Mouse (Mus musculus): Measurements from ENCODE around the gene Fbxw20. TPM values are rescaled to one million over a fixed set of nuclear protein-coding genes. Genes with fewer than 3 reads are reported as not detected.
"Not testable (repeated sequence)": the region's sequence is repeated elsewhere in the genome, so short reads cannot be mapped to it uniquely, and the experiment has no call there.

Gene Fbxw20
- total RNA-seq (2014; fragmentation: Nextera tagmentation) (not detected in 2 replicates), total RNA-seq (2017) (0.06 TPM in 1 of 2 replicates, not detected in the other), polyA plus RNA-seq (2012) (not detected in 2 replicates)

DNA sequence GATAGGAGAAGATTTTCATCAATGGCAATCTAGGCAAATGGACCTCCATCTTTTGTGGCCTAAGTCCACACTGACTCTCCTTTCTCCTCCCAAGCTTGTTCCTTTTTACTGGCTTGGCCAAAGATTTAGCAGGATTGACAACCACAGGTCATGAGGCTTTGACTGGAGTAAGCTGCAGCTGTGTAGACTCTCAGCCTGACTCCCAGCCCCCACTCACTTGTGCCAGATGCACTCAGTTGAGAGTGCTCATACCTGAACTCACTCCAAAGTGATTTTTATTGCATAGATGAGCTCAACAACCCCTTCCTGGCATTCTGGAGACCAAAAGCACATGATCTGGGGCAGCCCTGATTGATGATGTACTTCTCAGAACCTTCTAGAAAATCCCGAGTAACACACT is at the start of gene Fbxw20:
Gene Fbxw20 (minus strand): TSS at position 101 of the 400 bp plus-strand sequence.
- H3K4me1 ChIP-seq (ENCODE audit: insufficient read depth, low read depth, low read length) = no peaks in the 10 kb centered on the region
- no peak for ATAC-seq (ENCODE audit: extremely low read depth, insufficient number of reproducible peaks, low FRiP score, poor library complexity, severe bottlenecking)
- TF ChIP-seq POLR2AphosphoS5 (IDR thresholded peaks at IDR 0.05; ENCODE audit: insufficient replicate concordance, low read depth, low read length) = no peak

DNA sequence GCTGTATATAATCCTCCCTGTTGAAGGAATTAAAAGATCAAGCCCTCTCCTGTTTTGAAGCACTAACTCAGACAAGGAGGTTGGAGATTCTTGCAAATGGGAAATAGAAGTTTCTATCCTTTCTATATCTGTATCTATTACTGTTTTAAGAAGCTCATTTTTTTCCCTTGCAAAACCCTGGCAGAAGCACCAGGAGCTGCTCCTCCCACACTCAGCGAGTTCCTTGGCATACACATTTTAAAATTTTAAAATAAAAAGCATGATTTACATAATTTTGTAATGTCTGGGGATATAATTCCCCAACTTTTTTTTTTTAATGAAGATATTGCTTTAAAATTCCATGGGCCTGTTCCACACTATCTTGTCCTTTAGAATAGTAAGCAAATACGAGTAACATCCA is 28.5 kb upstream of the Fbxw20 start:
- Histone ChIP-seq H3K27me3 (ENCODE audit: insufficient read depth, low read length) (no peaks in the 10 kb centered on the region), H3K4me1 (ENCODE audit: insufficient read depth, low read depth, low read length) (no peaks in the 10 kb centered on the region), H3K9me3 (replicated peaks) (no peaks in the 10 kb centered on the region), H3K36me3 (replicated peaks) (no peaks in the 10 kb centered on the region), H3K4me3 (ENCODE audit: low read depth, low read length) (no peak overlapping the region)
- DNase-seq (ENCODE audit: low spot score) = no peak
- TF ChIP-seq POLR2AphosphoS5 (IDR thresholded peaks at IDR 0.05; ENCODE audit: insufficient replicate concordance, low read depth, low read length) (no peak), GATA2 (IDR thresholded peaks at IDR 0.05; ENCODE audit: borderline replicate concordance, low read depth, low read length) (no peak), GATA1 (IDR thresholded peaks at IDR 0.05; ENCODE audit: borderline replicate concordance, low read length) (no peak), TAL1 (conservative IDR thresholded peaks at IDR 0.05; ENCODE audit: low read depth, low read length) (no peak), CTCF (IDR thresholded peaks at IDR 0.05; ENCODE audit: low read depth, low read length) (no peak)
- ATAC-seq (ENCODE audit: extremely low read depth, insufficient number of reproducible peaks, low FRiP score, poor library complexity, severe bottlenecking) = no peak

More for the DNA sequence above, at the start of gene Fbxw20:
- H3K4me3 ChIP-seq (ENCODE audit: low read depth, low read length) = no peak within 1 kb of the TSS
- DNase-seq (ENCODE audit: low spot score) = no peak
- no peaks in the 10 kb centered on the region for H3K36me3 ChIP-seq (replicated peaks)
- peaks cover 4% of the 10 kb centered on the region; the same call in 1 of the 2 replicates for H3K27me3 ChIP-seq (ENCODE audit: insufficient read depth, low read length)
- no peaks in the 10 kb centered on the region for H3K9me3 ChIP-seq (replicated peaks)

DNA sequence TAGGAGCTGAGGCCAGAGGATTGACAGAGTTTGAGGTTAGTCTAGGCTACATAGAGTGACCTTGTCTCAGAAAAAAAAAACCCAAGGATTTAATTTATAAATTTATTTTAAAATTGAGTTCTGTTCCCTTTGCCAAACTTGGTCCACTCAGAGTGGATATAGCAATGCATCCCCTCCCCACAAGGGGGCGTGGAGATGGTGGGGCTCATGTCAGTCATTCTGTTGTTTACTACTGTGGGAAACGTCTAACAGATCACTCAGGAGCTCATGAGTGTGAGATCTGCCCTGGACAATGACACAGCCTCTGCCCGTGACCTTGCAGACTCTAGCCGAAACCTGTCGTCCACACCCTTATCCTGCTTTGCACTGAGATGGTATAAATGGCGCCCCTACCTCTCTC is 16.1 kb downstream of the Fbxw20 start:
- TF ChIP-seq CTCF (IDR thresholded peaks at IDR 0.05; ENCODE audit: low read depth, low read length) (no peak), GATA1 (IDR thresholded peaks at IDR 0.05; ENCODE audit: borderline replicate concordance, low read length) (no peak), POLR2AphosphoS5 (IDR thresholded peaks at IDR 0.05; ENCODE audit: insufficient replicate concordance, low read depth, low read length) (no peak)
- Histone ChIP-seq H3K4me3 (ENCODE audit: low read depth, low read length) (no peak overlapping the region), H3K4me1 (ENCODE audit: insufficient read depth, low read depth, low read length) (no peaks in the 10 kb centered on the region), H3K27me3 (ENCODE audit: insufficient read depth, low read length) (no peaks in the 10 kb centered on the region), H3K36me3 (replicated peaks) (no peaks in the 10 kb centered on the region), H3K9me3 (replicated peaks) (no peaks in the 10 kb centered on the region)
- no peak for DNase-seq (ENCODE audit: low spot score)
- no peak for ATAC-seq (ENCODE audit: extremely low read depth, insufficient number of reproducible peaks, low FRiP score, poor library complexity, severe bottlenecking)

DNA sequence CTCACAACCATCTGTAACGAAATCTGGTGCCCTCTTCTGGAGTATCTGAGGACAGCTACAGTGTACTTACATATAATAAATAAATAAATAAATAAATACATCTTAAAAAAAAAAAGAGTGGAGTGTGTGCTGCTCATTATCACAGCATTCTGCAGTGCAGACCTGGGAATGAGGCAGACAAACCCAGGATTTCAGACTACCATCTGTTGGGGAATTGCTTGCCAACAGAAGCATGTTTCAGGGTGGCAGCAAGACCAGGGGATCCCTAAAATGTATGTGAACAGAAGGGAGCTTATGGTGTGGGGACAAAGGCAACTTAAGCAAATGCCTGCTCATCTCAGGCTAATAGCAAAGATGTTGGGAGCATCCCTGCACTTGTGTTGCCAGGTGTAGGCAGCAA is 33.2 kb downstream of the Fbxw20 start:
- H3K9me3 ChIP-seq (replicated peaks); H3K27me3 ChIP-seq (ENCODE audit: insufficient read depth, low read length); ATAC-seq (ENCODE audit: extremely low read depth, insufficient number of reproducible peaks, low FRiP score, poor library complexity, severe bottlenecking); DNase-seq (ENCODE audit: low spot score); H3K4me3 ChIP-seq (ENCODE audit: low read depth, low read length); H3K4me1 ChIP-seq (ENCODE audit: insufficient read depth, low read depth, low read length); H3K36me3 ChIP-seq (replicated peaks): not testable (repeated sequence)

DNA sequence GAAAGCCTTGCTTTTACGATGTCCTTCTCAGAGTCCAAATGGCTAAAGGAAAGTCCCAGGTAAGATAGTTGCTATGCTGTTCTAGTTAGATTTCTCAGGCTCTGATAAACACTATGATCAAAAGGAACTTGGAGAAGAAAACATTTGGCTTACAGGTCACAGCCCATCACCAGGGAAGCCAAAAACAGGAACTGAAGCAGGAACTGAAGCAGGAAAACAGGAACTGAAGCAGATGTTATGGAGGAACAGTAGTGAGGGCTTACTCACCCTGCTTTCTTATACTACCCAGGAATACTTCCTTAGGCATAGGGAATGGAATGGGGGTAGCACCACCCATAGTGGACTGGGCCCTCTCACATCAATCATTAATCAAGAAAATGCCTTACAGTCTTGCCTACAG is 34.2 kb downstream of the Fbxw20 start:
- Histone ChIP-seq H3K4me1 (ENCODE audit: insufficient read depth, low read depth, low read length) (no peaks in the 10 kb centered on the region), H3K36me3 (replicated peaks) (no peaks in the 10 kb centered on the region), H3K9me3 (replicated peaks) (no peaks in the 10 kb centered on the region), H3K27me3 (ENCODE audit: insufficient read depth, low read length) (no peaks in the 10 kb centered on the region), H3K4me3 (ENCODE audit: low read depth, low read length) (no peak overlapping the region)
- no peak for TF ChIP-seq TAL1 (conservative IDR thresholded peaks at IDR 0.05; ENCODE audit: low read depth, low read length)
- TF ChIP-seq CTCF (IDR thresholded peaks at IDR 0.05; ENCODE audit: low read depth, low read length) = no peak
- no peak for TF ChIP-seq GATA2 (IDR thresholded peaks at IDR 0.05; ENCODE audit: borderline replicate concordance, low read depth, low read length)
- TF ChIP-seq POLR2AphosphoS5 (IDR thresholded peaks at IDR 0.05; ENCODE audit: insufficient replicate concordance, low read depth, low read length) = no peak
- no peak for TF ChIP-seq GATA1 (IDR thresholded peaks at IDR 0.05; ENCODE audit: borderline replicate concordance, low read length)
- DNase-seq (ENCODE audit: low spot score) (no peak), ATAC-seq (ENCODE audit: extremely low read depth, insufficient number of reproducible peaks, low FRiP score, poor library complexity, severe bottlenecking) (no peak)

DNA sequence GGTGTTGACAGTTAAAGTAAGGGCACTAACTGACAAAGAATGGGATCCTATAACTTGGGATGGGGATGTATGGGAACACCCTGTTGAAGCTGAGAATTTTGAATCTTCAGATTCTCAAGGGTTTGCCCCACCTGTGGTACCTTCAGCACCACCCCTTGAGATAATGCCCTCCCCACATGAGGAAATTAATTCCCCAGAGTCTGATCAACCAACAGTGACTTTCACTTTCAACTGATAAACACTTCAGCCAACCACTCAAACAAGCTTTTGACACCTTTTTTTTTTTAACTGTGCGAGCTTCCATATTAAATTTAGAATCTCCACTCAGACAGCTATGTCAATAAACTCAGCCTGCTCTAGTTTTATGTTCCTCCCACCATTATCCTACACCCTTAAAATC is 35.2 kb downstream of the Fbxw20 start:
- DNase-seq (ENCODE audit: low spot score) (no peak), ATAC-seq (ENCODE audit: extremely low read depth, insufficient number of reproducible peaks, low FRiP score, poor library complexity, severe bottlenecking) (no peak)
- no peaks in the 10 kb centered on the region for H3K9me3 ChIP-seq (replicated peaks)
- no peaks in the 10 kb centered on the region for H3K36me3 ChIP-seq (replicated peaks)
- TF ChIP-seq CTCF (IDR thresholded peaks at IDR 0.05; ENCODE audit: low read depth, low read length) (no peak), GATA2 (IDR thresholded peaks at IDR 0.05; ENCODE audit: borderline replicate concordance, low read depth, low read length) (no peak), TAL1 (conservative IDR thresholded peaks at IDR 0.05; ENCODE audit: low read depth, low read length) (no peak), GATA1 (IDR thresholded peaks at IDR 0.05; ENCODE audit: borderline replicate concordance, low read length) (no peak), POLR2AphosphoS5 (IDR thresholded peaks at IDR 0.05; ENCODE audit: insufficient replicate concordance, low read depth, low read length) (no peak)
- no peaks in the 10 kb centered on the region for H3K4me1 ChIP-seq (ENCODE audit: insufficient read depth, low read depth, low read length)
- no peaks in the 10 kb centered on the region for H3K27me3 ChIP-seq (ENCODE audit: insufficient read depth, low read length)
- no peak overlapping the region for H3K4me3 ChIP-seq (ENCODE audit: low read depth, low read length)

DNA sequence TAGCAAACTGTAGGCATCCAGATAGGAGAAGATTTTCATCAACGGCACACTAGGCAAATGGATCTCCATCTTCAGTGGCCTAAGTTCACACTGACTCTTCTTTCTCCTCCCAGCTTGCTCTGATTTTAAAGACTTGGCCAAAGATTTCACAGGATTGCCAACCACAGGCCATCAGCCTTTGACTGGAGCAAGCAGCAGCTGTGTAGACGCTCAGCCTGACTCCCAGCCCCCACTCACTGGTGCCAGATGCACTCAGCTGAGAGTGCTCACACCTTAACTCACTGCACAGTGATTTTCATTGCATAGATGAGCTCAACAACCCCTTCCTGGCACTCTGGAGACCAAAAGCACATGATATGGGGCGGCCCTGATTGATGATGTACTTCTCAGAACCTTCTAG is 38.7 kb downstream of the Fbxw20 start, which contains the start of gene Fbxw13:
Gene Fbxw13 (minus strand): TSS at position 101 of the 400 bp plus-strand sequence.
- not testable (repeated sequence) for H3K36me3 ChIP-seq (replicated peaks); H3K27me3 ChIP-seq (ENCODE audit: insufficient read depth, low read length); H3K9me3 ChIP-seq (replicated peaks); H3K4me3 ChIP-seq (ENCODE audit: low read depth, low read length); DNase-seq (ENCODE audit: low spot score); ATAC-seq (ENCODE audit: extremely low read depth, insufficient number of reproducible peaks, low FRiP score, poor library complexity, severe bottlenecking); H3K4me1 ChIP-seq (ENCODE audit: insufficient read depth, low read depth, low read length)
